Mouse (Mus musculus) midbrain, embryonic 15.5 days (tissue): Measurements from ENCODE around the gene Ubr4. TPM values are rescaled to one million over a fixed set of nuclear protein-coding genes. Genes with fewer than 3 reads are reported as not detected.

ENCODE experiments used
- ATAC-seq: fragments of 200-750 bp; cut with Nextera tagmentation; replicated peaks from 2 replicates; pipeline ENCODE4 v1.8.0; 2017; ENCODE audit warnings: moderate TSS enrichment
- H3K27ac ChIP-seq: fragments of 300-500 bp; sonication (generic); 2 replicates; pipeline ENCODE4 v1.5.1; 2015; ENCODE audit warnings: mild to moderate bottlenecking, inconsistent platforms
- H3K27me3 ChIP-seq: fragments of 300-500 bp; sonication (generic); replicated peaks from 2 replicates; pipeline ENCODE4 v1.6.1; 2015; ENCODE audit warnings: inconsistent platforms
- H3K36me3 ChIP-seq: fragments of 300-500 bp; sonication (generic); replicated peaks from 2 replicates; pipeline ENCODE4 v1.6.1; 2015; ENCODE audit warnings: inconsistent platforms
- H3K4me1 ChIP-seq: fragments of 300-500 bp; sonication (generic); 2 replicates; pipeline ENCODE4 v1.6.1; 2015; ENCODE audit warnings: inconsistent platforms
- H3K4me2 ChIP-seq: fragments of 300-500 bp; sonication (generic); 2 replicates; pipeline ENCODE4 v1.6.1; 2015; ENCODE audit warnings: inconsistent platforms, mild to moderate bottlenecking, moderate library complexity
- H3K4me3 ChIP-seq: fragments of 300-500 bp; sonication (generic); 2 replicates; pipeline ENCODE4 v1.5.1; 2015; ENCODE audit warnings: mild to moderate bottlenecking, inconsistent platforms
- H3K9ac ChIP-seq: fragments of 300-500 bp; sonication (generic); 2 replicates; pipeline ENCODE4 v1.6.1; 2015; ENCODE audit warnings: mild to moderate bottlenecking, inconsistent platforms
- H3K9me3 ChIP-seq: fragments of 300-500 bp; sonication (generic); 2 replicates; pipeline ENCODE4 v1.6.1; 2016; ENCODE audit warnings: inconsistent platforms
- WGBS: fragments of 180-500 bp; shearing (Covaris S2); methylation state at CpG from one replicate; pipeline ENCODE4 v1.1.7; 2015; ENCODE audit warnings: mixed read lengths; 5-methylcytosine and 5-hydroxymethylcytosine counted together
- polyA plus RNA-seq: library from polyadenylated mRNA; unstranded; fragments of >200 nt; fragmentation: Nextera tagmentation; extraction: Ambion mirVana; gene quantifications from 2 replicates; pipeline ENCODE4 v1.2.1, GENCODE M21; 2015

Ubr4 gene
- polyA plus RNA-seq, 1 experiment from 2014 or later: 101 TPM

DNA sequence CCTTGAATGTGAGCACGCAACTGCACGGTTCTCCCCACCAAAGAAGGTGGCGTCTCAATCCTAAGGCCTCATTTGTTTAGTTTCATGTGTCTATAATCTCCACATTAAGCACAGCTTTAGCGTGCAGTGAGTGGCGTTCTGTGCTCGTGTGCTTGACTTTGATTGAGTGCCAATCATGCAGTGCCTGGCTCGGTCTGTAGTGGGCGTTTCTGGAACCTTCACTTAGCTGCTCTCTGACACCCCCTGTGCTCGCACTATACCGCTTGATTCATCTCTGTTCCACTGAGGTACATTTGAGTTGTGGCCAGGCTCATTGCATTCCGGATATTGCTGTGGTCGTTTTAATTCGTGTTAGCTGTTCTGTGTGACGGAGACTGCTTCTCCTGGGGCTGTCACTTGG lies 50.8 kb downstream of the Ubr4 start:
- Histone ChIP-seq H3K4me3 (no peak overlapping the region), H3K36me3 (peaks cover 77% of the 10 kb centered on the region), H3K9ac (no peak overlapping the region), H3K27me3 (no peaks in the 10 kb centered on the region), H3K27ac (no peak overlapping the region), H3K4me1 (no peaks in the 10 kb centered on the region), H3K9me3 (no peaks in the 10 kb centered on the region), H3K4me2 (no peak overlapping the region)
- 83% methylated on average over 14 of the region's 14 CpGs for whole genome bisulfite sequencing
- no peak for ATAC-seq

DNA sequence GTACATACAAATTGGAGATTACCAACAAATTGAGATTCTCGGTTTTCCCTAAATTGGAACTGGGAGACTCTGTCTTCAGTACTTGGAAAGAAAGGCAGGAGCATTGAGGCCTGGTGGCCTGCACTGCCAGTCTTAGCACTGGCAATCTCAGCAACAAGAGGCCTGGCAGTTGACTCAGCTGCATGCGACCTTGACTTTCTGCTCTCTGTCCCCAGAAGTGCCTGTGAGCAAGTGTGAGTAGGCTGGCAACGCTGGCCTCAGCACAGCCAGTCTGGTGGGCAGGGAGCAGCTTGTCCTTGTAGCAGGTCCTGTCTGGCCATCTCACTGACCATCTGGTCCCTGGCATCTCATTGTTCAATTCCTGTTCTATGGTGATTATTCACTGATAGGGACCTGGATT lies 58.9 kb downstream of the Ubr4 start:
- Histone ChIP-seq H3K4me2 (no peak overlapping the region), H3K36me3 (peaks cover 98% of the 10 kb centered on the region), H3K9me3 (no peaks in the 10 kb centered on the region), H3K27ac (no peak overlapping the region), H3K9ac (no peak overlapping the region), H3K4me3 (no peak overlapping the region), H3K4me1 (no peaks in the 10 kb centered on the region), H3K27me3 (no peaks in the 10 kb centered on the region)
- 94% methylated on average over 3 of the region's 3 CpGs for WGBS
- ATAC-seq: no peak

DNA sequence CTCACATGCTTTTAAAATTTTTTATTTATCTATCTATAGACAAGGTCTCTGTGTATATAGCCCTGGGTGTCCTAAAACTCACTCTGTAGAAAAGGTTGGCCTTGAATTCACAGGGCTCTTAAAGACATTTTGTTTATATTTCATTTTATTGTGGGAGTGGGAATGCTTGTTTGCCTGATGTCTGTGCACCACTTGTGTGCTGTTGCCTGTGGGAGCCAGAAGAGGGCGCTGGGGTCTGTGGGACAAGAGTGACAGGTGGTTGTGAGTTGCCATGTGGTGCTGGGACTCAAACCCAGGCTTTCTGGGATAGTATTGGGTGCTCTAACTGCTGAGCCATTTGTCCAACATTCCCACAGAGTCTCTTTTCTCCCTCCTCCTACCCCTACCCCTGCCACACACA lies 65.5 kb downstream of the Ubr4 start:
- H3K4me2 ChIP-seq: no peak overlapping the region
- no peaks in the 10 kb centered on the region for H3K4me1 ChIP-seq
- ATAC-seq: no peak
- no peaks in the 10 kb centered on the region for H3K27me3 ChIP-seq
- no peaks in the 10 kb centered on the region for H3K9me3 ChIP-seq
- no peak overlapping the region for H3K9ac ChIP-seq
- H3K27ac ChIP-seq: no peak overlapping the region
- WGBS: 50% methylated on average over 1 of the region's 1 CpGs
- H3K36me3 ChIP-seq: peaks cover 97% of the 10 kb centered on the region
- H3K4me3 ChIP-seq: no peak overlapping the region

DNA sequence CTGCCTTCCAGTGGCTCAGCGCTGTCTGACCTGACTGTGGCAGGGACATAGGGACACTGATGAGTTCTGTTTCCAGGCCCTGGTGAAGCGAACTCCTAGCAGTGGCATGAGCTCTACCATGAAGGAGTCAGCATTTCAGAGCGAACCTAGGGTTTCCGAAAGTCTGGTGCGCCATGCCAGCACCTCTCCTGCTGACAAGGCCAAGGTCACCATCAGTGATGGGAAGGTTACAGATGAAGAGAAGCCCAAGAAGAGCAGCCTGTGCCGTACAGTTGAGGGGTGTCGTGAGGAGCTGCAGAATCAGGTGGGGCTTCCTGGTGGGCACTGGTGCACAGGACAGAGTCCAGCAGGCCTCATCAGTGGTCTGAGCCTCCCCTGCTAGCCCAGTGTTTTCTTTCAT lies 69.2 kb downstream of the Ubr4 start:
- 95% methylated on average over 7 of the region's 7 CpGs for WGBS
- Histone ChIP-seq H3K27me3 (no peaks in the 10 kb centered on the region), H3K4me3 (no peak overlapping the region), H3K4me2 (no peak overlapping the region), H3K9me3 (no peaks in the 10 kb centered on the region), H3K9ac (no peak overlapping the region), H3K36me3 (peaks cover 97% of the 10 kb centered on the region), H3K27ac (no peak overlapping the region), H3K4me1 (no peaks in the 10 kb centered on the region)
- ATAC-seq: no peak

DNA sequence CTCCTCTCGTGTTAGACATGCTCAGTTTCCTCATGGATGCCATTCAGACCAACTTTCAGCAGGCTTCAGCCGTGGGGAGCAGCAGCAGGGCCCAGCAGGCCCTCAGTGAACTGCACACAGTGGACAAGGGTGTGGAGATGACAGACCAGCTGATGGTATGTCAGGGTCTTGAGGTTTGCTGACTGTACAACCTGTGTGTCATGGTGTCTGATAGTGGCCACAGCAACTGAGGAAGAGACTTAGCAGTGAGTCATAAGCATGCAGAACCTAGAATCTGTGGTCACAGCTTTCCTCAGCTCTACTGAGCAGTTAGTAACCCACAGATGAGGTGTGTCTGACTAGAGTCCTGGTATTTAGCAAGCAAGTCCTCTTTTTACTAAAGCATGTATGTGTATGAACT lies 70.0 kb downstream of the Ubr4 start:
- Histone ChIP-seq H3K9me3 (no peaks in the 10 kb centered on the region), H3K4me2 (no peak overlapping the region), H3K9ac (no peak overlapping the region), H3K36me3 (peaks cover 97% of the 10 kb centered on the region), H3K27me3 (no peaks in the 10 kb centered on the region), H3K27ac (no peak overlapping the region), H3K4me1 (no peaks in the 10 kb centered on the region), H3K4me3 (no peak overlapping the region)
- WGBS: 93% methylated on average over 2 of the region's 2 CpGs
- no peak for ATAC-seq

DNA sequence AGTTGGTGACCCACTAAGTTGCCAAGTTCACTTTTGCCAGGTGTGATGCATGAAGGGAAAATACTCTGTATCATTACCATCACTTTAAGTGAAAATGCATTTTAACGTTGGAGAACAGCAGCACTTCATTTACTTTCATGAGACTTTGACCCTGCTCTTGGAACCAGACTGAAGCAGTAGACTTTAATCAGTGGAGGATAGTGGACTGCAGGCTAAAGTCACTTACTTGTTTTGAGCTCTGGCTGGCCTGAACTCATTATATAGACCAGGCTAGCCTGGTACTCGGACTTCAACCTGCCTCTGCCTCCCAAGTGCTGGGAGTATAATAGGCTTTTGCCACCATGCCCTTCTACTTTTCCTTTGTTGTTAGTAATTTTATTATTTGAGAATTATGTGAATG lies 70.9 kb downstream of the Ubr4 start:
- WGBS: 84% methylated on average over 2 of the region's 2 CpGs
- no peak overlapping the region for H3K27ac ChIP-seq
- no peak overlapping the region for H3K4me3 ChIP-seq
- no peaks in the 10 kb centered on the region for H3K4me1 ChIP-seq
- H3K36me3 ChIP-seq: peaks cover 97% of the 10 kb centered on the region
- H3K4me2 ChIP-seq: no peak overlapping the region
- H3K9ac ChIP-seq: no peak overlapping the region
- H3K9me3 ChIP-seq: no peaks in the 10 kb centered on the region
- no peak for ATAC-seq
- no peaks in the 10 kb centered on the region for H3K27me3 ChIP-seq

DNA sequence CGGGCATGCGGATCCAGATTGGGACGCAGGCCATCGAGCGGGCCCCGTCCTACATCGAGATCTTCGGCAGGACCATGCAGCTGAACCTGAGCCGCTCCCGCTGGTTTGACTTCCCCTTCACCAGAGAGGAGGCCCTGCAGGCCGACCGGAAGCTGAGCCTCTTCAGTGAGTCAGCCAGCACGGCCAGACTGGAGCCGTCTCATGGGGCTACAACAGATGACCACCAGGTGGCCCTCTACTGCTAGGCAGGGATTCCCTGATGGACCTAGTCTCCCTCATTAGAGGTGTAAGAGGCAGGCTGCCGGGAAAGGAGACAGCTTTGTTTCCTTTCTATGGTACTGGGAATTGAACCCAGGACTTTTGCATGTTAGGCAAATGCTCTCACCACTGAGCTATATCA lies 77.8 kb downstream of the Ubr4 start:
- Histone ChIP-seq H3K4me3 (no peak overlapping the region), H3K4me1 (no peaks in the 10 kb centered on the region), H3K9ac (no peak overlapping the region), H3K36me3 (peaks cover 98% of the 10 kb centered on the region), H3K27ac (no peak overlapping the region), H3K27me3 (no peaks in the 10 kb centered on the region), H3K4me2 (no peak overlapping the region), H3K9me3 (no peaks in the 10 kb centered on the region)
- WGBS: 40% methylated on average over 15 of the region's 15 CpGs
- no peak for ATAC-seq

DNA sequence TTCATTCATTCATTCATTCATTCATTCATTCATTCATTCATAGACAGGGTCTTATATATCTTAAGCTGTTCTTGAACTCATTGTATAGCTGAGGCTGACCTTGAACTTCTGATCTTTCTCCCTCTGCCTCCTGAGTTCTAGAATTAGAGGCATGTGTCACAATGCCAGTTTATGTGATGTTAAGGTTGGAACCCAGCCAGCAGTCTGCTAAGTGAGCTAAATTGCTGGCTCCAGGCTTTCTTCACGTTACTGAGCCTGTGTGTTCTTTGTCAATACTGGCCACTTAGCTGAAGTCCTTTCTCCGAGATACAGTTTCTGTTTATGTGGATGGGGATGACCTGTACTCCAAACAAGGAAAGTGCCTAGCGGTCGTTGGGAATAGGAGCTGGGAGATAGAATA lies 78.5 kb downstream of the Ubr4 start:
- 79% methylated on average over 4 of the region's 4 CpGs for WGBS

DNA sequence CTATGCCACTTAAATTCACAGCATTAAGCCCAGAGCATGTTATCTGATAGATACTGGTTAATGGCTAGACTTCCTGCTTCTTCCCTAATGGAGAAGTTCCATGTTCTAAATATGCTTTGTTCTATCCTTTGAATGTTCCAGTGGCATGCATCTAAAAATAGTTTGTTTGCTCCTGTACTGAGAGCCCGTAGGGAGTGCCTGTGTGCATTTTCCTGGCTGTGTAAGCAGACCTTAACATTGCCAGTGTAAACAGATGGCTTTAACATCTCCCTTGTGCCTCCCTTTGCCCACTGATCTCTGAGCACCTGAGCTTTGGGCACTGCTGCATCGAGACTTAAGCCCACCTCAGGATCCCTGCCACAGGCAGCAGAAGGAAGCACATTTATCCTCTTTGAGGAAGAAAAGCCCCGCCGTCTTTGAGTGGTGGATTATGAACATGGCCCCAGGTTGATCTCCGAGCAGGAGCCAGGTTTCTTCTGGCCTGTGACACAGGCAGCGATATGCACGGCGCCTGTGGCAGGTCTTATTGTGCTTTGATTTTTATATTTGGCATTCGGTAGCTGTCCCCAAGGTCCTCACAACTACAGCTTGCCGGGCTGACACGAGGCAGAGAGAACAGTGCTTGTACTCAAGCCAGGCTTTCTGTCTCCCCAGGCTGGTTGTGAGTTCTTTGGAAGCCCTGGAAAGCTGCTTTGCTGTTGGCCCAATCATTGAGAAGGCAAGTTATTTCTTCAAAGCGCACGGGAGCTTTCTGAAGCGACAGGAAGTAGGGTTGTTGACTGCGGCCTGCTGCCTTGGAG lies 80.8 kb downstream of the Ubr4 start:
- no peaks in the 10 kb centered on the region for H3K9me3 ChIP-seq
- no peak overlapping the region for H3K9ac ChIP-seq
- peaks cover 98% of the 10 kb centered on the region for H3K36me3 ChIP-seq
- WGBS: 90% methylated on average over 15 of the region's 15 CpGs
- H3K4me2 ChIP-seq: no peak overlapping the region
- no peaks in the 10 kb centered on the region for H3K4me1 ChIP-seq
- H3K4me3 ChIP-seq: no peak overlapping the region
- H3K27me3 ChIP-seq: no peaks in the 10 kb centered on the region
- ATAC-seq: no peak
- H3K27ac ChIP-seq: no peak overlapping the region; the same call in 1 of the 2 replicates

More for the DNA sequence above, 78.5 kb downstream of the Ubr4 start:
- no peaks in the 10 kb centered on the region for H3K9me3 ChIP-seq
- H3K4me1 ChIP-seq: no peaks in the 10 kb centered on the region
- no peak overlapping the region for H3K4me3 ChIP-seq
- H3K27ac ChIP-seq: no peak overlapping the region
- H3K4me2 ChIP-seq: no peak overlapping the region
- no peak for ATAC-seq
- no peaks in the 10 kb centered on the region for H3K27me3 ChIP-seq
- H3K9ac ChIP-seq: no peak overlapping the region
- peaks cover 98% of the 10 kb centered on the region for H3K36me3 ChIP-seq

DNA sequence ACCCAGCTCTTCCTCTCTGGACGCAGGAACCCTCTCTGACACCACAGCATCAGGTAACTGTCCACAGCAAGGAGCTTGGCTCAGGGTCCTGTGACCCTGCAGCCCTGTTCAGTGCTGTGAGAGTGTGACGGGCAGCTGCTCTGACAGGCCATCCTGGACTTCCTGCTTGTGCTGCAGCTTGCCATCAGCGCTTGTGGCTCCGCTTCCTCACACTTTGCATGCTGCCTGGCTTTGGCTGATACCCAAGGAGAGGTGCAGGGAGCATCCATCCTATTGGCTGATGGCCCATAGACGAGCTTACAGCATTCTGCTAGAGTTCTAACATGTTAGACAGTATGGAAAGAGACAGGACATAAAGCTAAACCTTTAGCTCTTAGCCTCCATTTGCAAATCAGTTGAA lies 88.8 kb downstream of the Ubr4 start:
- no peak for ATAC-seq
- H3K4me3 ChIP-seq: no peak overlapping the region
- WGBS: 88% methylated on average over 5 of the region's 5 CpGs

DNA sequence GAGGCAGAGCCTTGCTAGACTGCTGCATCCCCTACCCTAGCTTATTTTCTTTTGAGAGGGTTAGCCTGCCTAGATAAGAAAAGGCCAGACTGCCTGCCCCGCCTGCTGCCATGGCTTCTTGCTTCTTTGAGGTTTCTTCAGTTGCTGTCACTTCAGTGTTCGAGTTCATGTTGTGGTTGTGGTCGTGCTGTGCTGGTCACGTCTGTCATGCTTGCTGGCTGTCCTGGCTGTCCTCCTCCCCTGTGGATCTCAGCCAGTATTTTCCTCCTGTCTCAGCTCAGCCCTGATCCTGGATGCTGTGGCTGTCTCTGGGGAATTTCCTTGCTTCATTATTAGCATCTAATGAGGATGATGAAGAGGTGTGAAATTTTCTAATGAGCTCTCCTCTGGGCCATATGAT lies 89.4 kb downstream of the Ubr4 start:
- ATAC-seq: no peak
- Histone ChIP-seq H3K4me2 (no peak overlapping the region), H3K4me1 (no peaks in the 10 kb centered on the region), H3K27ac (no peak overlapping the region), H3K4me3 (no peak overlapping the region), H3K9ac (no peak overlapping the region), H3K9me3 (no peaks in the 10 kb centered on the region), H3K27me3 (no peaks in the 10 kb centered on the region), H3K36me3 (peaks cover 85% of the 10 kb centered on the region)
- WGBS: 88% methylated on average over 4 of the region's 4 CpGs

More for the DNA sequence above, 88.8 kb downstream of the Ubr4 start:
- Histone ChIP-seq H3K9me3 (no peaks in the 10 kb centered on the region), H3K9ac (no peak overlapping the region), H3K27ac (no peak overlapping the region), H3K27me3 (no peaks in the 10 kb centered on the region), H3K4me1 (no peaks in the 10 kb centered on the region), H3K4me2 (no peak overlapping the region), H3K36me3 (peaks cover 85% of the 10 kb centered on the region)

DNA sequence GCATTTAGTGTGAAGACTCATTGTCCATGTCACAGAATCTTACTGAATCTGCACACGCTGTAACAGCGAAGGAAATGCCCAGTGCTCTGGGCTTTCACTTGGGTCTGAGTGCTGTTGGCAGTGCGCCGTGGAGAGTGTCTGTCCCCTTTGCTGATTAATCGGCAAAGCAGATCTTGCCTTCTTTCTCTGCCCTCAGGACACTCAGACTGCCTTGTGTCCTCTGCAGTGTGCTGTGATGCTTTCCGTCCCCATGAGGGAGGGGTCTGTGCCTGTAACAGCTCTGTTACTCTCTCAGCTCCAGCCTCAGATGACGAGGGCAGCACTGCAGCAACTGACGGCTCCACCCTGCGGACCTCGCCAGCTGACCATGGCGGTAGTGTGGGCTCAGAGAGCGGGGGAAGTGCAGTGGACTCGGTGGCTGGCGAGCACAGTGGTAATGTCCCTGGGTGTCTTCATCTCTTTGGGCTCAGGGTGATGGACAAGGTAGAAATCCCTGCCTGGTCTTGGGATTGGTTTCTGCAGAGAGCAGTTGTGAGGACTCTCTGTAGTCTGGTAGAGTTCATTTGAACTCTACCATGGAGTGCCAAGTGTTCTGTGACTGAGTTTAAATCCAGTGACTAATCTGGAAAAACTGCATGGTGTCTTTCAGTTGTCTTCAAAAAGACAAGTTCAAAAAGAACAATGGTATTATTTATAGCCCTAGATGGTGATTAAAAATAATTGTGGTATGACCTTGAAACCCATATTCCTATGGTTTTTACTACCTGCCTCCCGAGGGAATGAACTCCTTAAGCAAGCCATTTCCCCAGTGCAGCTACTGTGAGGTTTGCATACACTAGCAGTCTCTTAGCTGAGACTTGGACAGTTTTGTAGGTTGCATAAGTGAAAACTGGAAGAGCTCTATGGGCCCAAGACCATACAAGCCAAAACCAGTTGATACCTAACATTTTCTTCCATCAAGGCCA lies 90.3 kb downstream of the Ubr4 start:
- Histone ChIP-seq H3K36me3 (peaks cover 83% of the 10 kb centered on the region), H3K27ac (no peak overlapping the region), H3K4me1 (no peaks in the 10 kb centered on the region), H3K4me2 (no peak overlapping the region), H3K4me3 (no peak overlapping the region), H3K9ac (no peak overlapping the region), H3K9me3 (no peaks in the 10 kb centered on the region), H3K27me3 (no peaks in the 10 kb centered on the region)
- no peak for ATAC-seq
- WGBS: 84% methylated on average over 15 of the region's 15 CpGs
